Mouse (Mus musculus) urinary bladder, postnatal 25 days (tissue): ENCODE results near the gene Ifnlr1.
"Not testable (repeated sequence)": the region's sequence is repeated elsewhere in the genome, so short reads cannot be mapped to it uniquely, and the experiment has no call there.

Experiments used
- DNase-seq: peaks from one replicate; pipeline ENCODE4 v3.0.0; 2022; ENCODE audit warnings: low spot score

Ifnlr1 gene

DNA sequence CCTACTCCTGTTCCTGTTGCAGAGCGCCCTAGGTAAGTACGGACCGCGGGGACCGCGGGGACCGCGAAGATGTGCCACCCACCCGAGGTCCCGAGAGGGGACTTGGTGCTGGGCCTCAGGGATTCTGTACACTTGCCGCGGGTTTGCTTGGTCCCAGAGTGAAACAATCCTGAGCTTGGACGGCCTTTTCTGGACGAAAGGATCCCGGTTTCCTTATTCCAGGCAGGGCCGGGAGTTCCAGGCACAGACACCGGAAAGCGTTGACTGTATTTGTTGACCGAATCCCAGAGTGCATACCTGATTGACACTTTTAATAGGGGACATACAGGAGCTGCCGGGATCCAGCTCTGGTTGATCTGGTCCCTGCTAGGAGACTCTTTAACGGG is 474 bp downstream of the Ifnlr1 start:
- DNase-seq = no peak

DNA sequence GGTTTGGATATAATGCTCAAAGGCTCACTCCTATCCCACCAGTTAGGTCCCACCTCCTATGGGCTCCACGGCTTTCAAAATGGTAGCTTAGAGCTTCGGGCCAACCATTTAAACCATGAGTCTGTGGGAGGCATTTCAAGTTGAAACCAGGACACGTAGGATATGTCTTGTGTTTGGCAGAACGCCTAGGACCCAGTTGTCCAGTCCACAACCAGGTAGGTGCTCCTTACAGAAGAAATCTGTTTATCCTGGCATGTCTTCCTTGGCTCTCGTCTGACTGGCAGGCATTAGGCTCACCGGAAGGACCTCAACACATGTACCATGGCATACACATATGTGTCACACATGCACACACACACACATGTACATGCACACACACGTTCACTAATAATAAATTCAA is 3.7 kb downstream of the Ifnlr1 start:
- no peak for DNase-seq

DNA sequence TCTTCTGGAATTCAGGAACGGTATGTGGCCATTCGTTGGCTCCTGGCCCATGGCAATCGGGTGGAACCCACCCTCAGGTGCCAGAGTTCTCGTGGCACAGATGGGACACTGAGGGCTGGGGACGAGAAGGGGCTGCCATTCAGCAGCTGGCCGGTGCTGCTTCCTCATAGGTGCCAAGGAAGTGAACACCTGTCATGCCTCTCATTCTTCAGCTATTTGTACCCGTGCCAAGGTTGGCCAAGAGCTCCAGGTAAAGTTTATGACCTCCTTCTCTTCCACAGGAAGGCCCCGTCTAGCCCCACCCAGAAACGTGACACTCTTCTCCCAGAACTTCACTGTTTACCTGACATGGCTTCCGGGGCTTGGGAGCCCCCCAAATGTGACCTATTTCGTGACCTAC is 4.2 kb downstream of the Ifnlr1 start:
- no peak for DNase-seq

DNA sequence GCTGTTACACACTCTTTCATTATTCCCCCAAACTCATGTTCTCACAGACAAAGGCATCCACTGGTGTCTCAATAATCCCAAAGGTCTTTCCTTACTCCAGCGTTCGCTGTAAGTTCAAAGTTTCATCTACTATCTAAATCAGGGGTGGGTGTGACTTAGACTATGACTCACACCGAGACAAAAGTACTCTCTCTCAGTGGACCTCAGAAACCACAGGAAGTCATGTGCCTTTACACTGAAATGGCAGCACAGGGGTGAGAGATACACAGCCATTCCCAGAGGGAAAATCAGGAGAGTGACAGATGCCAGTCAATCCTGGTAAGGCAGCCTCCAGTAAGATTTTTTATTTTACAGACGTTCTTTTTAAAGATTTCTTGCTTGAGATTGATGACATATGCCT is 6.8 kb downstream of the Ifnlr1 start:
- DNase-seq = no peak

DNA sequence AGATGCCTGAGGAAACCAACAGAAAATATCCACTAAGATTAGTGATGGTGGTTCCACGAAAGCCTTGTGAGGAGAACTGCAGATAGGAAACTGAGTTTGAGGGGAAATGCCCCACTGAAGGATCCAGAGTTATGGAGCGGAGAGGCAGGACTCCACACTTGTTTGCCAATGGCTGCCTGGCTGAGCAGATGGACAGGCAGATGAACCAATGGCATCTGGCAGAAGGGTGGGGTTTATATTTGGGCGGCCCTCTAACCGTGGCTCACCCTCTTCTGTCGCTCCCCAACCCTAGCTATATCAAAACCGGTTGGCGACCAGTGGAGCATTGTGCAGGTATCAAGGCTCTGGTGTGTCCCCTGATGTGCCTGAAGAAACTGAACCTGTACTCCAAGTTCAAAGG is 12.4 kb downstream of the Ifnlr1 start:
- DNase-seq = no peak

DNA sequence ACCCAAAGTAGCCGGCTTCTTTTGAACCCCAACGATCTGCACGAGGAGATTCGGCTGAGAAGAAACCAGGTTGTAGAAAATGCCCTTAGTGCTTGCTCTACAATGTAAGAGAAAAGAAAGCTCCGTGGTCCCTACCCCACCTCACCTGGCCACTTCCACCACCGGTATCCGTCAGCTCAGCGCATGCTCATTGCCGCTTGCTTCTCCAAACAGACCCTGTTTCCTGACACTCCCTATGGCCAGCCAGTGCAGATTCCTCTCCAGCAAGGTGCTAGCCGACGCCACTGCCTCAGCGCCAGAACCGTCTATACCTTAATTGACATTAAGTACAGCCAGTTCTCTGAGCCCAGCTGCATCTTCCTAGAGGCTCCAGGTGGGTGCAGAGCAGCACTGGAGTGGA is 17.4 kb downstream of the Ifnlr1 start:
- DNase-seq = no peak

DNA sequence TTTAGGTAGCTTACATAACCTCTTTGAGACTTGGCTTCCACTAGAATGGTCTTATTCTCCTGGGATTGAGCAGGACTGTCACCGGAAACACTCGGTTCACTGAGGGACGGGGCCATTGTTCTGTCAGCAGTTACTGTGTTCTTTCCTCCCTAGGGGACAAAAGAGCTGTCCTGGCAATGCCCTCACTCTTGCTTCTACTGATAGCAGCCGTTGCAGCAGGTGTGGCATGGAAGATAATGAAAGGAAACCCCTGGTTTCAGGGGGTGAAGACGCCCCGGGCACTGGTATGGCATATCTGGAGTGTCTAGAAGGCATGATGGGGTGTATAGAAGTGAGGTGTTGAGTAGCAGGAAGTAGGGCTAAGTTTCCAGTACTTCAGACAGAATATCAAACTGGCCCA is 17.9 kb downstream of the Ifnlr1 start:
- no peak for DNase-seq

DNA sequence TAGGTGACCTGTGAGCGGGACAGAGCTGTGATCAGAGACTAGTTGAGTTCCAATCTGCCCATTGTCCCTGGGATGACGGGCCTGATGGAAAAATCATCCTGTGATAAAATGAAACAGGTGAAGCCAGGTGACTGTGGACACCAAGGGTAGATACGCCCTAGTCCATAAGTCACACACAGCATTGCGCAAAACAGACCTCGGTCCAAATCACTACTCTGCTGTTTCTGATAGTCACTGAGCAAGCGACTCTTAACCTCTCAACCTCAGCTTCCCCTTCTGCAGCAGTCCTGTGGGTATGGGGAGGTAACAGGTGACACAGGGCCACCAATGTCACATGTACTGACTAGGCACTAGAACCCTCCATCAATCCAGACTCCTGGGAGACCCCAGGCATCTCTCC is 20.0 kb downstream of the Ifnlr1 start:
- no peak for DNase-seq

DNA sequence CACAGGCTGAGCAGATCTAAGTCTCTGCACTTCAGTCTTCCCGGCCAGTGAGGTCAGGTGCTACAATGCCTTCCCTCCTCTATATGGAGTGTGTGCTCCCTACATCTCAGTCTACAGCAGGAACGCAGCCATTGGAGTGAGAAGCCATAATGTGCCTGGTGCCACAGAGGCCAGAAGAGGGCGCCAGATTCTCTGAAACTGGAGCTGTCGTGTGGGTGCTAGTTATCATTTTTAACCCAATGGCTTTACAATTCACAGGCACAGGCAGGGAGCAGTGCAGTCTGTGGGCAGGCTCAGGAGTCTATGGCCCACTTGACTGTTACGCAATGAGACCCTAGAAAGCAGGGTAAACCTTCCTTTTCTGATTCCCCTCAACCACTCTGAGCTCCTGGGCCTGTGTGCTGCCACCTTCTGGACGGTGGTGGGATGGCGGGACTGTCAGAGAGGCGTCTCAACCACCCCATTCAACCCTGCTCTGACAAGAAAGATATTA is 23.0 kb downstream of the Ifnlr1 start:
- DNase-seq = peak; percentile 81

DNA sequence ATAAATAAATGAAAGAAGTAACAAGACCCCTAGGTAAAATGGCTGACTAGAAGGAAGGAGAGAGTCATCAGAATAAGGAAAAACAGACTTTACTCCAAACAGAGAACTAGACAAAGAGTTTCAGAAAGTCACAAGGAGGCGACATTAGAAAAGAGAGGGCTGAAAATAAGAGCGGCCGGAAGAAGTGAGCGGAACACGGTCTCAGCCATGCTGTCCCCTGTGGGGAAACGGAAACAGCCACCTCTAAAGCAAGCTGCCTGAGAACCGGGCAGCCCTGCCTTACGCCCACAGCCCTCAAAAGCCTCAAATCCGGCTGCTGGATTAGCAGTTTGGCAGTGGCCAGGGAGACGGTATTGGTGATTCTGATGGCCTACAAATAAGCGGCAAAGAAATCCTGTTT is 23.5 kb downstream of the Ifnlr1 start:
- no peak for DNase-seq

DNA sequence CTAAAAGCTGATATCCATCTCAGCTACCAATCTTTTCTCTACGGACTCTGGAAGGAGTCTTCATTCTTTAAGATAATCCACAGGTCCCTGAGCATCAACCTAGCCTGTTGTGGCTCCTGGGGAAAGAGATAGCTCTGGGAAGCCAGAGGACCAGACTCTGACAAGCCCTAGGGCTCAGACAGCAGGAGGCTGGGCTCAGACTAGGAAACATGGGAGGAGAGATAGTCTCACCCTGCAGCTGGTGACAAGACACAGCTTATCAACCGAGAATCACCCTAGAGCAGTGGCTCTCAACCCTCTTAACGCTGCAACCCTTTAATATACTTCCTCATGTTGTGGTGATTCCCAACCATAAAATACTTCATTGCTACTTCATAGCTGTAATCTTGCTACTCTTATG is 24.3 kb downstream of the Ifnlr1 start:
- DNase-seq = no peak

DNA sequence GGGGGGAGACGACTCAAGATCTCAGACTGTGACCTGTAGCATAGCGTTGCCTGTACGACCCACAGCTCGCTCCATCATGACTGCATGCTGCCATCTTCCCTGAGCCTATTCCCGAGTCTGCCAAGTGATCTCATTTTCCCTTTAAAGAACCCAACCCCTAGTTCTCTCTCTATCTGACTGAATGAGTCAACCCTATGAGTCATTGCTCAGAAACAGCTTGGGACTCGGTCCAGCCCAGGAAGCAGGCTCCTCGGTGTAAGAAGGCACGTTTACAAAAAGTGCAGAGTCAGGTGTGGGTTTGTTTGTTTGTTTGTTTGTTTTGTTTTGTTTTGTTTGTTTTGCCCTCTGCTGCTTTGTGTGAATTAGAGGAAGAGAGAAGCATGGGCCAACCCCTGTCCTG is 28.7 kb downstream of the Ifnlr1 start:
- no peak for DNase-seq

DNA sequence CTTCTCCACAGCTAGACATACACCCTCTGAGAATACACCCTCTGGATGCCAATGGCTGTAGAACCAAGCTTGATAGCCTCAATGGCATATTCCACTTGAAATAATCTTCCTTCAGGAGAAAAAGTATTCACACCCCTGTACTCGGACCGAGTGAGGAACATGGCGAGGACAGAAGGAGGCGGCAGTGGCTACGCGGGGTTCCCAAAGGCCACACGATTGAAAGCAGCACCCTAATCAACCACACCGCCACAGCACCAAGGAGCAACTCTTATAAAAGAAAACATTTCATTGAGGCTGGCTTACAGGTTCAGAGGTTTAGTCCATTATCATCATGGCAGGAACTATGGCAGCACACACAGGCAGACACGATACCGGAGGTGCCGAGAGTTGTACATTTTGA is 30.4 kb downstream of the Ifnlr1 start:
- DNase-seq = not testable (repeated sequence)

DNA sequence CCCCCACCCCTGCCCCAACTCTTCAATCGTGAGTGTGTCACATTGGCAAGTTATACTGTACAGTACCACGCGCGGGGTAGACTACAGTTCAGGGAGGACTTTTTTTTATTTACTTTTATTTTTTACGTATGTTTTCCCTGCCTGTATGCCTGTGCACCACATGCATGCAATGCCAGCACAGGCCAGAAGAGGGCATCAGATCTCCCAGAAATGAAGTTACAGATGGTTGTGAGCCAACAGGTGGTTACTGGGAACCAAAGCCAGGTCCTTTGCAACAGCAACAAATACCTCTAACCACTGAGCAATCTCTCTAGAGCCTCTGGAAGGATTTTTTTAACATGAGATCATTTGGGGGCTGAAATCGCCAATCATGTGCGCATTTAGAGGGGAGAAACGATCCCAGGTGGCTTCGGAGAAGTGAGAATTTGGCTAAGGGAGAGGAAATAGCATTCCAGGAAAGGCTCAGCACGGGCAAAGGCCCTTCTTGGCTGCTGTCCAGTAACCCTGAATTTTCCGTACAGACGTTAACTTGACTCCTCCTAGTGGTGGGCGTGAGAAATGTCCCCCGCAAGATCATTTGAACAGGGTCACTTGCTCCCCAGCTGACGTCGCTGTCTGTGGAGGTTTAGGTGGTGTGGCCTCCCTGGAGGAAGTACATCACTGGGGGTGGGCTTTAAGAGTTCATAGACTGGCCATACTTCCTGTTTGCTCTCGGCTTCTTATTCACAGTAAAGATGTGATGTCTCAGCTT is 36.6 kb downstream of the Ifnlr1 start:
- DNase-seq = no peak

DNA sequence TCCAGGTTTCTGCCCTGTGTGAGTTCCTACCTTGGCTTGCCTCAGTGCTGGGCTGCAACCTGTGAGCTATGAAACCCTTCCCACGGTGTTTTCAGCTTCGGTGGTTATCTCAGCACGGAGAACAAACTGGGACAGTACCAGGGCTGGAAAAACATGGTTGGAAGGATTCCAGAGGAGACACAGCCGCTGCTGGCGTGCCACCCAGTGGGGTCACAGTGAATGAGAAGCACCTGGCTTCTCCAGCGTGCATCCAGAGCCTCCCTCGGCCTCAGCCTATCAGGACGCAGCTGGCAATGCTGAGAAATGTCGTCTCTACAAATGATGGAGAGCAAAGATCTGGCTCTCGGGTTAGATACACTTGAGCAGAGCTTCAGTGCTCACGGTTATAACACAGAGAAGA is 40.3 kb downstream of the Ifnlr1 start:
- no peak for DNase-seq

DNA sequence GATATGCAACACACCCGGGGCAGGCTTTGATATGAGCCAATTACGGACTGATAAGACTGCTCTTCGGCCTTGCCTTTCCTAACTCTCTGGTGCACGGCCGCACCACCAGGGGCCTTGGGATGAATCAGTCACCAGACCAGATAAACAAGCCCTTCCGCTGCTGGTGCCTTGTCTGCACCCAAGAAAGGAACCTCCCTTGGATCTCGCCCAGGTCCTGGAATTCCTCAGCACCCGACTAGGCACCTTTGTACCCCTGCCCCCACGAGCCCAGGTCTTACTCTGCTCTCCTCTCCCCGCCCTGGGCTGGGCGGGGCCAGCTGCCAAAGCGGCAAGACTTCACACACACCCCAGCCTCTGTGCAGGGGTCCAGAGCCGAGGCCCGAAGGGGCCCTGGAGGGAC is 41.7 kb downstream of the Ifnlr1 start, which contains the start of gene Il22ra1:
Gene Il22ra1 (plus strand): TSS at position 356 of the 400 bp plus-strand sequence.
- DNase-seq = peak; percentile 45

DNA sequence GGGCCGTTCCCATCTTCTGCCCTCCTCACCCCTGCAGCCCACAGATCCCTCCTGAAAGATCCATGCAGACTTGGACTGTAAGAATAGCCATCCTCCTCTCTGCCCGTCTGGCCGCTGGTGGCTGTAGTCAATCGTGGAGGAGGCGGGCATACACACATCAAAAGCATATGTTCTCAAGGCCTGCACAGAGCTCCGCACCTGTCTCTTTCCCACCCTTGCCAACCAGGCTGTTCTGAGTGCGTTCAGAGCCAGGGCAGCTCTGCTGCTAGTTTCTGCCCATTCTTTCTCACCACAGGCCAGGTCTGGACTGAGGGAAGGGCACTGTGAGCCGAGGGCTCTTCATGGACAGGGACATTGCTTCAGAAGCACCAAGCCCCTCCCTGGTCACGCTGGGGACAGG is 44.1 kb downstream of the Ifnlr1 start:
- DNase-seq = no peak

DNA sequence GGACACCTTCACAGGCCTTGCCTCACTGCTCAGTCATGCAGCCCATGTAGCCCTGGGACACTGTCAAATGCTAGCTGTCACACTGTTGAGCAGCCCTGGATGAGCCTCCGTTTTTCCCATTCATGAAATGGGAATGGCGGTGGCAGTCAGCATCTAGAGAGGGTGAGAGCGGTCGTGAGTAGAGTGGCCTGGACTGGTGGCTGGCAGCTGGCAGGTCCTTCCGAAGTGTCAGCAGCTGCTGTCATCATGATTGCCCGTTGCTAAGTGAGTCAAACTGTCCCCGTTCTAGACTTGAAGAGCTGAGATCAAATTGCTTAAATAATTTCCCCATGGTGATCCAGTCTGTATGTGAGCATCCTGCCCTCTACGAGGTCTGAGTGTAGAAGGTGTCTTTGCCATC is 44.9 kb downstream of the Ifnlr1 start:
- DNase-seq = no peak

DNA sequence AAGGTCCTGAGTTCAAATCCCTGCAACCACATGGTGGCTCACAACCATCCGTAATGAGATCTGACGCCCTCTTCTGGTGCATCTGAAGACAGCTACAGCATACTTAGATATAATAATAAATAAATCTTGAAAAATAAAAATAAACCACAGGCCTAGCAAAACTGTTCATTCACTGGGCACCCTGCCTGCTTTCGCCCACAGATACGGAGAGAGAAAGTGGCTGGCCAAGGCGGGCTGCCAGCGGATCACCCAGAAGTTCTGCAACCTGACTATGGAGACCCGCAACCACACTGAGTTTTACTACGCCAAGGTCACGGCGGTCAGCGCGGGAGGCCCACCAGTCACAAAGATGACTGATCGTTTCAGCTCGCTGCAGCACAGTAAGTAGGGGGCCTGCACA is 47.8 kb downstream of the Ifnlr1 start:
- DNase-seq = no peak

DNA sequence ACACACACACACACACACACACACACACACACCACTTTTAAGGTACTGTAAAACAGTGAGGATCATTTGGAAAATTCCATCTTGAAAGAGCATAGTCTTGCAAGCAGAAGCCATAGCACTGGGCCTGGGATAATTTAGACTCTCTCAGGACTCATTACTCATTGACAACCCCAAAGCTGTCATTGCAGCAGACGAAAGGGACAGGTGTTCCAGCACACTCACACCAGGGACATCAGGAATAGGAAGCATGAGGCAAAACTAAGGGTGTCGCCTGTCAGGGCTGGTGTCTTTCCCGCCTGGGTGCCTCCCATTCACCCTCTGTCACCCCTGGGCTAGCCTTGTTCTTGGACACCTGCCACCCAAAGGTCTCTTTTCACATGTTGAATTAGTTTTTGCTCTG is 50.8 kb downstream of the Ifnlr1 start:
- no peak for DNase-seq

DNA sequence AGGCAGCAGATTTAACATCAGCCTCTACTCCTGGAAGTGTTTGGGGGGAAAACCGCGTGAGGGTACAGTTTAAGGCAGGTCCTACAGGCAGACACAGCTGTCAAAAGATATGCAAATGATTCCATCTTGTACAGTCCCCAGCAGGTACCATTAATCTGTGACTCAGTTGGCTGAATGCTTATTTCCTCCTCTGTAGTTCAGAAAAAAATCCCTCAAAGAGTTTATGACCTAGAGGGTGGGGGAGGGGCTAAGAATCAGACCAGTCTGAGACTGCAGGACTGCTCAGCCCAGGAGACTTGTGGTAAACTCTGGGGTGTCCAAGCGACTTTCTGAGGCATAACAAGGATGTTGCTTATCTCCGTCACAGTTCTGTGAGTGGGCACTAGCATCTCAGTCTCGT is 52.1 kb downstream of the Ifnlr1 start:
- DNase-seq = no peak

DNA sequence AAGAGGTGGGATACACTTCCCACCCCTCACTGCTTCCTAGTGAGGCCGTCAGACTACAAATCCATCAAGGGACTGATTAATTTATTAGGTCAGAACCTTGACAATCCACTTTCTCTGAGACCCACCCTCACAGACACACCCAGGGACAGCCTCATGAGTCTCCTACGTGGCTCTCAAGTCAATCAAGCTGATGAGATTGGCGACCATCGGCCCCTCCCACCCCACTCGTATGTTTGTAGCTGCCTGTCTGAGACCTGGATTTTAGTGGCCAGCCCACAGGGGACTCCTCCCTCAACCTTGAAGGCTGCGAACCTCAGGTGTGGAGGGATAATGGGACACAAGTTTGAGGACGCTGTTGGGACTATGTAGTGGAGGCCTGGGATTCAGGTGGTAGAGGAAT is 53.1 kb downstream of the Ifnlr1 start:
- no peak for DNase-seq

DNA sequence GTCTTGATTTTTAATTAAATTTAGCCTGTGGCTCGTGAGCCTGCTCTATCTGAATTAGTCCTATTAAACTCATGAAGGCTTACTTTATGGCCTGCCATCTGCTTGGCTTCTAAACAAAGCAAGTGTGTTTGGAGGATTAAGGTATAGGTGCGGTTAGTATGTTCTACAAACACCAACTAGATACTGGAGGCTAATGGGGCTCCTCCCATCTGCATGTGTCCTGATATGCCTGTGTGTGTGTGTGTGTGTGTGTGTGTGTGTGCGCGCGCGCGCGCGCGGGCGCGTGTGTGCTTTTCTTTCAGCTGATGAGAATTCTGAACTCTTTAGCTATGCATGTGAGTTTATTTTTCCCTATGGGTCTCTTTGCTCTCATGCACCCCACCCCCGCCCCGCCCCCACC is 53.6 kb downstream of the Ifnlr1 start:
- no peak for DNase-seq

DNA sequence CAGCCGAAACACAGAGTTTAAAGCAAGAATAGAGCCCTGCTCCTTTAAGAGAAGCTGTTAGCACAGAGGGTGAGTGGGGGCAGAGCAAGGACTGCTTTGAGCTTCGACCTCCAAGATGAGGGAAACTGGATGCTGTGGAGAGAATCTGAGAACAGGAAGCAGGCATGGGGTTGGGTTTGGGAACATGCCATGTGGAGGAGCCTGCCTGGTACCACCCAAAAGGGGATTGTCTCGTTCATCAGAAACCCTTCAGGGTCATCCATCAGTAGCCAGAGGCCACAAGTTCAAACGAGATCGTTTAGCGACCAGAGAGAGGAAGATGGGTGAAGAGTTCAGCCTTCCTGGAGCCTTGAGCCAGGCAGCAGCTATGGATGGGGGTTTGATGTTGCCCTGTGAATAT is 57.4 kb downstream of the Ifnlr1 start:
- DNase-seq = no peak
